ENCODE assay signal across 20 mouse cellular contexts in genomic region chr7:101085779-101086178, GRCm38 (mm10). TPM values are rescaled to one million over a fixed set of nuclear protein-coding genes. Genes with fewer than 3 reads are reported as not detected.
DNase-seq lines count a peak whose midpoint lies in the region; ATAC-seq lines count a peak whose summit lies in the region.
"Had no signal": no experiment of that assay in that cellular context is flagged by ENCODE, and none has a peak within 500 bp of the region (broad histone marks: within the 10 kb centered on the region; RNA-seq: fewer than 3 reads in every experiment).

No protein-coding gene starts in this region.

- no peak overlapping the region for H3K9ac ChIP-seq in liver, embryonic 11.5 days (ENCODE audit: low read depth, low read length)
- H3K9ac ChIP-seq in liver, embryonic 12.5 days, result no peak overlapping the region
- no peak overlapping the region for H3K9ac ChIP-seq in liver, embryonic 13.5 days
- H3K9ac ChIP-seq: embryonic facial prominence, embryonic 13.5 days; forebrain, embryonic 15.5 days; hindbrain, embryonic 15.5 days; limb, embryonic 13.5 days; lung, embryonic 14.5 days had no signal

- no peaks in the 10 kb centered on the region for H3K9me3 ChIP-seq in liver, embryonic 11.5 days (ENCODE audit: control insufficient read depth, low read length)
- H3K9me3 ChIP-seq in liver, embryonic 12.5 days (replicated peaks), result no peaks in the 10 kb centered on the region
- no peaks in the 10 kb centered on the region for H3K9me3 ChIP-seq in liver, embryonic 13.5 days (replicated peaks)
- H3K9me3 ChIP-seq: embryonic facial prominence, embryonic 13.5 days; forebrain, embryonic 15.5 days; hindbrain, embryonic 15.5 days; limb, embryonic 13.5 days had no signal

- no peak for ATAC-seq in liver, embryonic 11.5 days (replicated peaks; ENCODE audit: low FRiP score)
- no peak for ATAC-seq in liver, embryonic 12.5 days
- ATAC-seq in liver, embryonic 13.5 days (ENCODE audit: low read depth), result no peak
- ATAC-seq: forebrain, embryonic 15.5 days; midbrain, embryonic 16.5 days; Patski had no signal

- DNase-seq in liver, embryonic 11.5 days (ENCODE audit: low spot score), result no peak
- peak; percentile 33 to 49 for DNase-seq in heart, postnatal 14 days
- no peak for DNase-seq in liver, embryonic 13.5 days
- no peak for DNase-seq in left cerebral cortex, adult 8-10 months (ENCODE audit: low spot score in 2 of 2)
- DNase-seq in layer of hippocampus, postnatal 25 days (ENCODE audit: extremely low spot score in 1 of 2, low spot score in 1 of 2), result no peak
- DNase-seq in B cell, adult 2 months, result no peak
- DNase-seq: adrenal gland, postnatal 14 days; cerebellum, postnatal 10 days; gastrocnemius, postnatal 25 days; kidney, adult 11 months; lung, embryonic 14.5 days; lung, postnatal 36 days; retina, postnatal 1 day had no signal

- 51% methylated on average over 4 of the region's 4 CpGs for WGBS in liver, embryonic 11.5 days
- WGBS in liver, embryonic 12.5 days (ENCODE audit: insufficient replicate concordance), result 36% methylated on average over 4 of the region's 4 CpGs
- WGBS in liver, embryonic 13.5 days (ENCODE audit: insufficient replicate concordance), result 37% methylated on average over 4 of the region's 4 CpGs

- H3K27me3 ChIP-seq in liver, embryonic 11.5 days (replicated peaks; ENCODE audit: control insufficient read depth, insufficient read depth, low read length), result no peaks in the 10 kb centered on the region
- H3K27me3 ChIP-seq in liver, embryonic 12.5 days (replicated peaks), result no peaks in the 10 kb centered on the region
- H3K27me3 ChIP-seq in liver, embryonic 13.5 days, result no peaks in the 10 kb centered on the region
- H3K27me3 ChIP-seq: embryonic facial prominence, embryonic 13.5 days; forebrain, embryonic 15.5 days; hindbrain, embryonic 15.5 days; limb, embryonic 13.5 days; Patski had no signal

- H3K36me3 ChIP-seq in liver, embryonic 11.5 days (ENCODE audit: control insufficient read depth, insufficient read depth, low read length), result no peaks in the 10 kb centered on the region
- H3K36me3 ChIP-seq in liver, embryonic 12.5 days, result no peaks in the 10 kb centered on the region
- no peaks in the 10 kb centered on the region for H3K36me3 ChIP-seq in liver, embryonic 13.5 days
- H3K36me3 ChIP-seq: embryonic facial prominence, embryonic 13.5 days; forebrain, embryonic 15.5 days; hindbrain, embryonic 15.5 days; limb, embryonic 13.5 days had no signal

- H3K27ac ChIP-seq in liver, embryonic 11.5 days (ENCODE audit: low read depth, low read length), result peak overlapping the region; percentile 10; the same call in 1 of the 2 replicates
- no peak overlapping the region for H3K27ac ChIP-seq in liver, embryonic 12.5 days
- H3K27ac ChIP-seq in liver, embryonic 13.5 days, result peak overlapping the region; percentile 36; the same call in 1 of the 2 replicates
- H3K27ac ChIP-seq: embryonic facial prominence, embryonic 13.5 days; forebrain, embryonic 15.5 days; hindbrain, embryonic 15.5 days; limb, embryonic 13.5 days had no signal

- no peak overlapping the region for H3K4me3 ChIP-seq in liver, embryonic 11.5 days (ENCODE audit: low read depth, low read length)
- H3K4me3 ChIP-seq in liver, embryonic 12.5 days, result no peak overlapping the region
- H3K4me3 ChIP-seq in liver, embryonic 13.5 days (replicated peaks), result no peak overlapping the region
- H3K4me3 ChIP-seq: embryonic facial prominence, embryonic 13.5 days; forebrain, embryonic 15.5 days; hindbrain, embryonic 15.5 days; limb, embryonic 13.5 days had no signal

- intact Hi-C loops in heart, postnatal 14 days (cut with DNase I), result no loop called here

- no peak overlapping the region for H3K4me2 ChIP-seq in liver, embryonic 11.5 days
- H3K4me2 ChIP-seq in liver, embryonic 12.5 days, result no peak overlapping the region
- H3K4me2 ChIP-seq in liver, embryonic 13.5 days, result no peak overlapping the region
- H3K4me2 ChIP-seq: embryonic facial prominence, embryonic 13.5 days; forebrain, embryonic 15.5 days; hindbrain, embryonic 15.5 days; limb, embryonic 13.5 days; lung, embryonic 14.5 days had no signal

- peaks cover 39% of the 10 kb centered on the region for H3K4me1 ChIP-seq in liver, embryonic 11.5 days (replicated peaks; ENCODE audit: control insufficient read depth, insufficient read depth, low read length)
- peaks cover 45% of the 10 kb centered on the region for H3K4me1 ChIP-seq in liver, embryonic 12.5 days
- peaks cover 56% of the 10 kb centered on the region for H3K4me1 ChIP-seq in liver, embryonic 13.5 days (replicated peaks)
- H3K4me1 ChIP-seq: embryonic facial prominence, embryonic 13.5 days; forebrain, embryonic 15.5 days; hindbrain, embryonic 15.5 days; limb, embryonic 13.5 days had no signal

RNA-seq across cellular contexts. Expression of gene Fchsd2, which starts 6.9 kb away (rescaled TPM):
- 14.2 and 14.4 TPM in 2 replicates for polyA plus RNA-seq in liver, embryonic 11.5 days (2014; fragmentation: Nextera tagmentation; extraction: Ambion mirVana)
- polyA plus RNA-seq in liver, embryonic 12.5 days (2016; fragmentation: Nextera tagmentation; extraction: Ambion mirVana), result 8.0 and 8.8 TPM in 2 replicates
- 10 to 100 TPM; 28.9 to 31.3 TPM for total RNA-seq in heart, postnatal 14 days (2021)
- polyA plus RNA-seq in liver, embryonic 13.5 days (2015; fragmentation: Nextera tagmentation; extraction: Ambion mirVana), result 4.2 and 6.8 TPM in 2 replicates
- total RNA-seq in left cerebral cortex, adult 8-10 months (2022), result 10 to 100 TPM; 44.1 to 47.7 (median 46.5) TPM
- total RNA-seq in layer of hippocampus, postnatal 25 days (2021), result 10 to 100 TPM; 33.0 to 41.8 TPM

Comparison
In these comparisons a context has a peak if more than half of its experiments do, and no peak if none do; other contexts are left out.
1. DNase-seq: peak in heart, postnatal 14 days (2 of 2); none in liver, embryonic 11.5 days (single experiment), liver, embryonic 13.5 days (single experiment), left cerebral cortex, adult 8-10 months (0 of 2), layer of hippocampus, postnatal 25 days (0 of 2) and B cell, adult 2 months (0 of 2).